Mouse (Mus musculus) ovary, postnatal 10 days (tissue): ENCODE results near the gene Lpin1.
A peak's percentile ranks its signal among the peaks of the same experiment; 100 is the strongest.

Source experiments
- DNase-seq: peaks from one replicate; pipeline ENCODE4 v3.0.0; 2022; ENCODE audit warnings: low spot score

The Lpin1 gene

GRCm38 (mm10) chr12:16610936-16611335, at the start of gene Lpin1:
Gene Lpin1, minus strand, starts transcription at chr12:16610966.
- DNase-seq: no peak

GRCm38 (mm10) chr12:16656906-16657875, 46.4 kb upstream of the Lpin1 start:
- DNase-seq: no peak

- no peak for DNase-seq
Measured at GRCm38 (mm10) chr12:16655604-16656003, 44.8 kb upstream of the Lpin1 start.

- DNase-seq: peak; percentile 72
Measured at GRCm38 (mm10) chr12:16653332-16654093, 42.7 kb upstream of the Lpin1 start, which contains the start of gene Ntsr2. Gene Ntsr2, plus strand, starts transcription at chr12:16653382.

GRCm38 (mm10) chr12:16649819-16650218, 39.1 kb upstream of the Lpin1 start:
- no peak for DNase-seq

- DNase-seq: no peak
Measured at GRCm38 (mm10) chr12:16648273-16648672, 37.5 kb upstream of the Lpin1 start.

- DNase-seq: no peak
Measured at GRCm38 (mm10) chr12:16646780-16647409, 36.1 kb upstream of the Lpin1 start.

- DNase-seq: no peak
Measured at GRCm38 (mm10) chr12:16644698-16645097, 33.9 kb upstream of the Lpin1 start.

- no peak for DNase-seq
Measured at GRCm38 (mm10) chr12:16643508-16644345, 33.0 kb upstream of the Lpin1 start.

GRCm38 (mm10) chr12:16642000-16642399, 31.2 kb upstream of the Lpin1 start:
- no peak for DNase-seq

- no peak for DNase-seq
Measured at GRCm38 (mm10) chr12:16640075-16640474, 29.3 kb upstream of the Lpin1 start.

GRCm38 (mm10) chr12:16639078-16639771, 28.5 kb upstream of the Lpin1 start:
- no peak for DNase-seq

- no peak for DNase-seq
Measured at GRCm38 (mm10) chr12:16635816-16636215, 25.1 kb upstream of the Lpin1 start.

GRCm38 (mm10) chr12:16634075-16634813, 23.5 kb upstream of the Lpin1 start:
- DNase-seq: no peak

GRCm38 (mm10) chr12:16633235-16633634, 22.5 kb upstream of the Lpin1 start:
- DNase-seq: no peak

- DNase-seq: no peak
Measured at GRCm38 (mm10) chr12:16631423-16631822, 20.7 kb upstream of the Lpin1 start.

- no peak for DNase-seq
Measured at GRCm38 (mm10) chr12:16630866-16631185, 20.1 kb upstream of the Lpin1 start.

GRCm38 (mm10) chr12:16630152-16630865, 19.5 kb upstream of the Lpin1 start:
- DNase-seq: no peak

GRCm38 (mm10) chr12:16620230-16620629, 9.5 kb upstream of the Lpin1 start:
- no peak for DNase-seq

- no peak for DNase-seq
Measured at GRCm38 (mm10) chr12:16619453-16619852, 8.7 kb upstream of the Lpin1 start.
